Mouse (Mus musculus): Measurements from ENCODE around the gene Cphx1. TPM values are rescaled to one million over a fixed set of nuclear protein-coding genes. Genes with fewer than 3 reads are reported as not detected.
"Not testable (repeated sequence)": the region's sequence is repeated elsewhere in the genome, so short reads cannot be mapped to it uniquely, and the experiment has no call there.

Gene Cphx1
- not detected in 2 replicates for polyA plus RNA-seq (2015; fragmentation: Nextera tagmentation; extraction: Ambion mirVana)

DNA sequence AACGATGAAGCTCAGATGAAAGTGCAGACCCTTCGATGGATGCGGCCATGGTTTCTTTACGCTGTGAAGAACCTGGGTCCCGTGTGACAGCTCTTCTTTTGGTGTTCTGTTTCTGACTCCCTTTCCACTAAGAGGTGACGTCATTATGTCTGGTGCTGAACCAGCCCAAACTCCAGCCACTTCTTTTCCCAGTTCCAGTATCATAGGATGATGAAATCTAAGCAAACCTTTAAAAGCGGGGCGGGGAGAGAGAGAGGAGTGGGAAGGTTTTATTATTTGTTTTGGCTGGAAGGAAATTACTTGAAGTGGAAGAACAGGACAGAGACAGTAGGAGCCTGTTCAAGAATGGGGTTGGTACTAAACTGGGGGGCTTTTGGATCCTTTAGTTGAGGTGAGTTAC is at the start of gene Cphx1:
TSS of gene Cphx1 (plus strand) at position 301 of the 400 bp plus-strand sequence.
- WGBS = no CpG with 5 or more reads among the region's 8 CpGs
- not testable (repeated sequence) for ATAC-seq; H3K9me3 ChIP-seq; H3K27ac ChIP-seq; H3K36me3 ChIP-seq; H3K4me1 ChIP-seq (replicated peaks); H3K4me2 ChIP-seq (replicated peaks); H3K27me3 ChIP-seq; H3K4me3 ChIP-seq (replicated peaks); H3K9ac ChIP-seq (replicated peaks)

DNA sequence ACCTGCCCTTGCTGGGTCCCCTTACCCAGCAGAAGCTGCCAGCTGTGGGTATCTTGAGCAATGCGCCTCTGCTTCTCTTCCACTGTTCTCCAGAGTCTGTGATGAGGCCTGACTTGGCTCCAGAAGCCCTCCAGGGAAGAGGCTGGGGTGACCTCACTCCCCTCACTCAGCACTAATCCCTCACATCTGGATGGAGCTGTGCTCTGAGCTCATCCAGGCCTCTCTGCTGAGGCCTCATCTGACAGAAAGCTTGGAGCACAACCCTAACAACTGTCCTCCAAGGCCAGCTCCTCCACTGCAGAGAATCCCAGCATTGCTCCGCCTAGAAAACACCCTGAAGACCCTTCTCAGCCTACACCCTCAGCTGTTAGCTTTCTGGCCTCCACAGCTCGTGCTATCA is 43.5 kb upstream of the Cphx1 start:
- ATAC-seq; H3K4me3 ChIP-seq (replicated peaks); H3K4me1 ChIP-seq (replicated peaks); H3K9me3 ChIP-seq; H3K27me3 ChIP-seq; H3K9ac ChIP-seq (replicated peaks); H3K4me2 ChIP-seq (replicated peaks); H3K27ac ChIP-seq; H3K36me3 ChIP-seq: not testable (repeated sequence)
- WGBS = no CpG with 5 or more reads among the region's 3 CpGs

- ATAC-seq; H3K4me2 ChIP-seq (replicated peaks); H3K4me1 ChIP-seq (replicated peaks); H3K27ac ChIP-seq; H3K4me3 ChIP-seq (replicated peaks); H3K27me3 ChIP-seq; H3K9me3 ChIP-seq; H3K36me3 ChIP-seq; H3K9ac ChIP-seq (replicated peaks): not testable (repeated sequence)
- WGBS = no CpG with 5 or more reads among the region's 7 CpGs
These were observed 42.4 kb upstream of the Cphx1 start for GRCm38 (mm10) chr14:25895686-25896085.

DNA sequence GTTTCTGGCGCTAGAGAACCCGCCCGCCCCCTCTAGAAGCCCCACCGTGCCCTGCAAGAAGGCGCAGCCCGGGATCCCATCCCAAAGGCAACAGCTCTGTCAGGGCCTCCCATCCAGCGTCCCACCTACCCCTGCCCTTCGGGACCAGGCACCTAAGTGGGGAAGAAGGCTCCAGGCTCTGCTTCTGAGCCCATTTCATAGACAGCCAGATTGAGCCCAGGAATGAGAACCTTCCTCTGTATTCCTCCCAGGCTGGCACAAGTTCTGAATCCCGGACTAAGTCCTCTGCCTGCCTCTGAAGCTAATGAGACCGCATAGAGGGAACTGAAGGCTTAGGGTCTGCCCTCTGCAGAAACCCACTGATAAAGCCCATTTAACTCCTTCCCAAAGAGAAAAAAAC is 35.1 kb upstream of the Cphx1 start, which contains the start of gene Plac9a:
TSS of gene Plac9a (minus strand) at position 101 of the 400 bp plus-strand sequence.
- not testable (repeated sequence) for H3K4me2 ChIP-seq (replicated peaks); H3K4me1 ChIP-seq (replicated peaks); H3K27ac ChIP-seq; H3K9ac ChIP-seq (replicated peaks); H3K36me3 ChIP-seq; H3K4me3 ChIP-seq (replicated peaks); ATAC-seq; H3K27me3 ChIP-seq; H3K9me3 ChIP-seq
- no CpG with 5 or more reads among the region's 10 CpGs for whole genome bisulfite sequencing

- not testable (repeated sequence) for H3K9ac ChIP-seq (replicated peaks); H3K27me3 ChIP-seq; H3K27ac ChIP-seq; H3K4me3 ChIP-seq (replicated peaks); H3K36me3 ChIP-seq; H3K9me3 ChIP-seq; H3K4me2 ChIP-seq (replicated peaks); H3K4me1 ChIP-seq (replicated peaks)
- peak; percentile 20; the same call in 1 of the 2 replicates for ATAC-seq
- 38% methylated on average over 1 of the region's 5 CpGs for WGBS
These were observed 32.9 kb upstream of the Cphx1 start for GRCm38 (mm10) chr14:25905243-25905642.

- H3K27ac ChIP-seq; H3K4me3 ChIP-seq (replicated peaks); H3K4me1 ChIP-seq (replicated peaks); H3K27me3 ChIP-seq; H3K4me2 ChIP-seq (replicated peaks); H3K9me3 ChIP-seq; H3K36me3 ChIP-seq; ATAC-seq; H3K9ac ChIP-seq (replicated peaks): not testable (repeated sequence)
- WGBS = no CpG with 5 or more reads among the region's 9 CpGs
These were observed 30.8 kb upstream of the Cphx1 start for GRCm38 (mm10) chr14:25907272-25907671.

GRCm38 (mm10) chr14:25908976-25909375 is 29.1 kb upstream of the Cphx1 start:
- H3K27ac ChIP-seq; H3K9me3 ChIP-seq; H3K4me1 ChIP-seq (replicated peaks); H3K9ac ChIP-seq (replicated peaks); H3K36me3 ChIP-seq; H3K27me3 ChIP-seq; H3K4me2 ChIP-seq (replicated peaks); H3K4me3 ChIP-seq (replicated peaks); ATAC-seq: not testable (repeated sequence)
- no CpG with 5 or more reads among the region's 8 CpGs for WGBS

DNA sequence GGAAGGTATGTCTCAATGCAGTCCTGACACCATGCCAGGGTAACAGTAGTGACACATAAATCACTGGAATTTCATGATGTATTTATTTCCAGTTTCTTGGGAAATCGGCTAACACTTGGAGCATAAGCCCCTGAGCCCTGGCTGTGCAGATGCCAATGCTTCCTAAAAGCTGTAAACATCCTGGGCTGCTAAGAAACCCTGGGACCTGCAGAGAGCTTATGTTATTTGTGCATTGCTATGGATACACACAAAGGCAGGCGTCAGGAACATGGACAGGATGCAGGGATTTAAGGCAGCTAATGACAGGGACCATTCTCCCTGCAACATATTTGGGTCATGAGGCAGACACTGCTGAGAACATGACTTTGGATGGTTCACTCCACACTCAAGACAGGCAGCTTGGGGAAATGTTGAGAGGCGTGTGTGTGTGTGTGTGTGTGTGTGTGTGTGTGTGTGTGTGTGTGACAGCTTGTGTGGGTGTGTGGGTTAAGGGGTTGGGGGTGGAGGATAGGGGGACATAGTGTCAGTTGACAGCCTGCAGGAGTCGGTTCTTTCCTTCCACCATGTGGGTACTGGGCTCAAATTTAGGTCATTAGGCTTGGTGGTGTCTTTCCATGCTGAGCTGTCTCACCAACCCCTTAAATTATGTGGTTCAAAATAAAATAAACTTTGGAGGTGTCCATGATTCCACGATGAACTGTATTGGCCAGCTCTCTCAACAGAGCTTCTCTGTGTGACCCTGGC is 19.5 kb upstream of the Cphx1 start:
- WGBS = no CpG with 5 or more reads among the region's 5 CpGs
- not testable (repeated sequence) for H3K9ac ChIP-seq (replicated peaks)

DNA sequence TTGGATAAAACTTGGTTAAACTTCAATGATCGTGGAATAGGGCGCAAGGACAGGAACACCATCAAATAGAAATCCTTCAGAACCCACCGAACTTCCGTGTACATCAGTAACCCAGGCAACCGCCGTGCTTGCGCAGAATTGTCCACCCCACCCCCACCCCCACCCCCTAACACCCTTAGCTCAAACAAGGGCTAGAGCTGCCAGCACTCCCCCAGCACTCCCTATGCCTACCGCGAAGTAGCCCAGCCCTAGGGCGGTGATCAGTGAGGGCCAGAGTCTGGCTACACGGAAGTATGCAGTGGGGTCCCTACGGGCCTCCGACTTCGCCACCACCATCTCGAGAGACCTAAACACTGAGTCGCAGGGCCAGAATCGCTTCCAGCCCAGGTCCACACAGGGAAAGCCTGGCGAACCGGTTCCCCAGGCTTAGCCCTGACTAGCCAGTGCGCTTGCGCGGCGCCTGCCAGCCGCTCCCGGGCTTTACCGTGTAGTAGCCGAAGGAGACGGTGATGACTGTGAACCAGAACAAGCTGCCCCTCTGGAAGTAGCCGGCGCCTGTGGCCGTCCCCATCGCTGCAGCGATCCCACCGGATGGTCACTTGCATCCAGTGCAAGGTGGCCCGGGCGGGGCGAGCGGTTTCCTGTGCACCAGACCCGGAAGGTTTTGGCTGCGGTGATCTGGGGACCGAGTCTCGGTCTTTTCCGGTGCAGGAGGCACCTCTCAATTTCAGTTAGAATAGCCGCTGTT is 11.1 kb upstream of the Cphx1 start:
- no CpG with 5 or more reads among the region's 44 CpGs for WGBS
- ATAC-seq = peak; percentile 93

More for the DNA sequence above, 19.5 kb upstream of the Cphx1 start:
- H3K27me3 ChIP-seq; H3K27ac ChIP-seq; H3K4me1 ChIP-seq (replicated peaks); ATAC-seq; H3K4me3 ChIP-seq (replicated peaks); H3K9me3 ChIP-seq; H3K4me2 ChIP-seq (replicated peaks); H3K36me3 ChIP-seq: not testable (repeated sequence)

DNA sequence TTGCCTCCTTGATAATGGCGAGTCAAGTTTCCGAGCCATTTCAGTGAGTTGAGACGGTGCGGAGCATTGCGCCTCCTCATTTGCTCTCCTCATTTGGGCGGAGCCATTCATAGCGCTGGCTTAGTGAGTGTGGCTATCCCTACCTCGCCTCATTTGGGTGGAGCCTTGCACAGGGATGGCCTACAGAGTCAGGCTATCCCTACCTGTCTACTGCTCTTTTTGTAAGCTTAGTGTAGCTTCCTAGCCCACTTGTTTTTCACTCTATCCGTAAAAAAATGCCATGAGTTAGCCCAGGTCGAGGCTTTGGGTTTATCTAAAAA is 10.6 kb upstream of the Cphx1 start, which contains the start of gene Tmem254a:
TSS of gene Tmem254a (minus strand) at position 111 of the 320 bp plus-strand sequence.
- no CpG with 5 or more reads among the region's 10 CpGs for WGBS
- not testable (repeated sequence) for H3K9ac ChIP-seq (replicated peaks); H3K27me3 ChIP-seq; H3K4me3 ChIP-seq (replicated peaks); H3K36me3 ChIP-seq; H3K27ac ChIP-seq; H3K4me2 ChIP-seq (replicated peaks); H3K9me3 ChIP-seq; H3K4me1 ChIP-seq (replicated peaks)
- peak; percentile 78 for ATAC-seq

More for the DNA sequence above, 11.1 kb upstream of the Cphx1 start:
- not testable (repeated sequence) for H3K9ac ChIP-seq (replicated peaks); H3K9me3 ChIP-seq; H3K4me1 ChIP-seq (replicated peaks); H3K4me2 ChIP-seq (replicated peaks); H3K27me3 ChIP-seq; H3K27ac ChIP-seq; H3K4me3 ChIP-seq (replicated peaks); H3K36me3 ChIP-seq

DNA sequence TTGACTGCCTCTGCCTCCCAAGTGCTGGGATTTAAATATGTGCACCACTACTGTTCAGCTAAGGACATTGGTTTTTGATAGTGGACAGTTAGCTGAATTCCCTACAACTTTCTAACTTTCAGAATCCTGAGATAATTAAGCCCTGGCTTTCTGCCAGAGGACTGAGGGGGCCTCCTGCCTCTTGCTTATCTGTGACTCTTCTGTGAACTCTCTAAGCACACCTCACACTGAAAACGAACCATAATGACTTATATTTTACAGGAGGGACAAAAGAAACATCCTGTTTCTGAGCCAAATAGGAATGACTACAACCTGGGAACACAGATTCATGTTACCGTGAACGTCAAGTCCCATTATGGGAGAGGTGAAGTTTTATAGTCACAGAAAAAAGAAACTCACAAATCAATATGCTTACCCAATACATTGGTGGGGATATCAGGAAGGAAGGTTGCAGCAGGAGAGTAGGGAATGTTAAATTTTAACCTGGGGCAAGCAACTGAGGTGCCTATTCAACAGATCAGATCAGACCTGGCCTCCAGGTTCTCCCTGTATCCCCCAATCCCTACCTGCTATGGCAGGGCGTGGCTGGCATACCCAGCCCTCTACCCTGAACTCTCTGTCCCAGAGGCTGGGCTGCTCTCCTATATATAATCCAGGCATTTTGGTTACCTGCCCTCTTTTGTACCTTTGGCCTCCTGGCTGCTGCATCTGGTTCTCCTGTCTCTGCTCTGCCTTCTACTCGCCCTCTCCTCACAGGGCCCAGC is 1.1 kb upstream of the Cphx1 start:
- not testable (repeated sequence) for H3K9me3 ChIP-seq; H3K4me2 ChIP-seq (replicated peaks); H3K27ac ChIP-seq; H3K4me1 ChIP-seq (replicated peaks); H3K9ac ChIP-seq (replicated peaks); H3K4me3 ChIP-seq (replicated peaks); H3K27me3 ChIP-seq; H3K36me3 ChIP-seq; ATAC-seq
- WGBS = no CpG with 5 or more reads among the region's 5 CpGs

DNA sequence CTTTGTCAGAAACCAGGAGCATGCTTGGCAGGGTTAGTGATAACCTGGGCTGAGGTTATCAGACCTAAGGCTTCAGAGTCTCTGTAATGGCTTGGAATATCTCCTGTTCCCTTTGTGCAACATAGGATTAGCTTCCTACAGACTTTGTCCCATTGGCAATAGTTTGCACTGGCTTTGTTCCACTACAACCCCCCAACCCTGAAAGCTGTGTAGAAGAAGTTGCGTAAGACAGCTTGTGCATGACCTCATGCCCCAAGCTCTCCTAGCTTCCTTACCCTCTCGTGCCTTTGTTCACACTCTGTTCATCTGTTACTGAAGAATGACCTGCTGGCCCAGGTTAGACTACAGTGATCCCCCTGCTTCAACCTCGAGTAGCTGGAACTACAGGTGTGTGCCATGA is 19.8 kb downstream of the Cphx1 start:
- no CpG with 5 or more reads among the region's 3 CpGs for WGBS

More for the DNA sequence above, 19.8 kb downstream of the Cphx1 start:
- H3K4me1 ChIP-seq (replicated peaks); H3K9ac ChIP-seq (replicated peaks); H3K27me3 ChIP-seq; H3K9me3 ChIP-seq; ATAC-seq; H3K4me3 ChIP-seq (replicated peaks); H3K4me2 ChIP-seq (replicated peaks); H3K27ac ChIP-seq; H3K36me3 ChIP-seq: not testable (repeated sequence)
